Mouse (Mus musculus) lung, postnatal 0 days (tissue): ENCODE measurements around the gene Myo1c. TPM values are rescaled to one million over a fixed set of nuclear protein-coding genes. Genes with fewer than 3 reads are reported as not detected.

Experiments
- ATAC-seq: fragments of 200-750 bp; cut with Nextera tagmentation; 2 replicates; pipeline ENCODE4 v1.8.0; 2017; ENCODE audit warnings: moderate library complexity
- DNase-seq: peaks from one replicate; pipeline ENCODE4 v3.0.0-alpha.2; 2016; ENCODE audit warnings: low spot score
- H3K27ac ChIP-seq: fragments of 300-500 bp; sonication (generic); 2 replicates; pipeline ENCODE4 v1.5.1; 2014; ENCODE audit warnings: antibody characterized with exemption, mild to moderate bottlenecking, low read length, mixed read lengths
- H3K27me3 ChIP-seq: fragments of 300-500 bp; sonication (generic); replicated peaks from 2 replicates; pipeline ENCODE4 v1.6.1; 2014; ENCODE audit warnings: low read length, mixed read lengths; ENCODE audit not compliant: insufficient read depth
- H3K36me3 ChIP-seq: fragments of 300-500 bp; sonication (generic); 2 replicates; pipeline ENCODE4 v1.6.1; 2014; ENCODE audit warnings: low read length, mixed read lengths; ENCODE audit not compliant: insufficient read depth
- H3K4me1 ChIP-seq: fragments of 300-500 bp; sonication (generic); 2 replicates; pipeline ENCODE4 v1.6.1; 2014; ENCODE audit warnings: antibody characterized with exemption, low read depth, low read length, mixed read lengths; ENCODE audit not compliant: insufficient read depth
- H3K4me2 ChIP-seq: fragments of 300-500 bp; sonication (generic); replicated peaks from 2 replicates; pipeline ENCODE4 v1.6.1; 2014; ENCODE audit warnings: low read depth, mild to moderate bottlenecking, low read length, moderate library complexity, mixed read lengths
- H3K4me3 ChIP-seq: fragments of 300-500 bp; sonication (generic); 2 replicates; pipeline ENCODE4 v1.5.1; 2014; ENCODE audit warnings: low read depth, low read length
- H3K9ac ChIP-seq: fragments of 300-500 bp; sonication (generic); replicated peaks from 2 replicates; pipeline ENCODE4 v1.6.1; 2014; ENCODE audit warnings: low read depth, mild to moderate bottlenecking
- H3K9me3 ChIP-seq: fragments of 300-500 bp; sonication (generic); 2 replicates; pipeline ENCODE4 v1.6.1; 2016; ENCODE audit warnings: low read length, mixed read lengths
- CTCF ChIP-seq: IDR thresholded peaks from 2 replicates; pipeline ENCODE4 v1.5.1; 2016; ENCODE audit warnings: antibody characterized with exemption, mild to moderate bottlenecking
- EP300 ChIP-seq: IDR thresholded peaks from 2 replicates; pipeline ENCODE4 v1.6.1; 2016; ENCODE audit warnings: antibody characterized with exemption, mild to moderate bottlenecking, control low read depth
- WGBS: fragments of 180-500 bp; shearing (Covaris S2); extraction: QIAGEN DNeasy Blood & Tissue Kit; methylation state at CpG from one replicate; pipeline ENCODE4 v1.1.7; 2014; 5-methylcytosine and 5-hydroxymethylcytosine counted together
- polyA plus RNA-seq: library from polyadenylated mRNA; unstranded; fragments of >200 nt; fragmentation: Nextera tagmentation; extraction: Ambion mirVana; gene quantifications from 2 replicates; pipeline ENCODE4 v1.2.1, GENCODE M21; 2015

Gene Myo1c
- polyA plus RNA-seq, 1 experiment from 2014 or later, result 88.5 TPM

- 89% methylated on average over 21 of the region's 21 CpGs for WGBS
- H3K9ac ChIP-seq, result no peak overlapping the region
- peaks cover 47% of the 10 kb centered on the region for H3K36me3 ChIP-seq
- no peaks in the 10 kb centered on the region for H3K9me3 ChIP-seq
- H3K4me1 ChIP-seq, result peaks cover 6% of the 10 kb centered on the region
- DNase-seq (no peak), ATAC-seq (no peak)
- TF ChIP-seq EP300 (no peak), CTCF (no peak)
- no peak overlapping the region for H3K4me3 ChIP-seq
- no peak overlapping the region for H3K4me2 ChIP-seq
- H3K27ac ChIP-seq, result no peak overlapping the region
- no peaks in the 10 kb centered on the region for H3K27me3 ChIP-seq
These were observed 10.9 kb downstream of the Myo1c start for GRCm38 (mm10) chr11:75660941-75661800.

GRCm38 (mm10) chr11:75662131-75662530 lies 11.8 kb downstream of the Myo1c start:
- Histone ChIP-seq H3K4me2 (no peak overlapping the region), H3K4me3 (no peak overlapping the region), H3K27ac (no peak overlapping the region), H3K36me3 (peaks cover 55% of the 10 kb centered on the region), H3K4me1 (peaks cover 3% of the 10 kb centered on the region), H3K9me3 (no peaks in the 10 kb centered on the region), H3K27me3 (no peaks in the 10 kb centered on the region), H3K9ac (no peak overlapping the region)
- no peak for DNase-seq
- WGBS, result 87% methylated on average over 7 of the region's 7 CpGs
- ATAC-seq, result no peak
- no peak for TF ChIP-seq EP300
- TF ChIP-seq CTCF, result no peak

GRCm38 (mm10) chr11:75666296-75666695 lies 16.0 kb downstream of the Myo1c start:
- DNase-seq (no peak), ATAC-seq (no peak)
- WGBS, result 92% methylated on average over 6 of the region's 6 CpGs
- H3K27ac ChIP-seq, result no peak overlapping the region
- H3K4me2 ChIP-seq, result no peak overlapping the region
- no peak overlapping the region for H3K4me3 ChIP-seq
- no peak for TF ChIP-seq CTCF
- H3K4me1 ChIP-seq, result no peaks in the 10 kb centered on the region
- H3K27me3 ChIP-seq, result no peaks in the 10 kb centered on the region
- H3K9ac ChIP-seq, result no peak overlapping the region
- no peaks in the 10 kb centered on the region for H3K9me3 ChIP-seq
- H3K36me3 ChIP-seq, result peaks cover 74% of the 10 kb centered on the region

GRCm38 (mm10) chr11:75668621-75669020 lies 18.3 kb downstream of the Myo1c start:
- Histone ChIP-seq H3K9ac (no peak overlapping the region), H3K4me1 (no peaks in the 10 kb centered on the region), H3K4me3 (no peak overlapping the region), H3K9me3 (no peaks in the 10 kb centered on the region), H3K27me3 (no peaks in the 10 kb centered on the region), H3K4me2 (no peak overlapping the region), H3K36me3 (peaks cover 80% of the 10 kb centered on the region), H3K27ac (no peak overlapping the region)
- no peak for DNase-seq
- no peak for ATAC-seq
- TF ChIP-seq EP300 (no peak), CTCF (no peak)
- 84% methylated on average over 3 of the region's 3 CpGs for WGBS

- TF ChIP-seq EP300 (no peak), CTCF (no peak)
- Histone ChIP-seq H3K9me3 (no peaks in the 10 kb centered on the region), H3K4me3 (no peak overlapping the region), H3K4me1 (no peaks in the 10 kb centered on the region), H3K27me3 (no peaks in the 10 kb centered on the region), H3K9ac (no peak overlapping the region), H3K36me3 (peaks cover 81% of the 10 kb centered on the region), H3K27ac (no peak overlapping the region), H3K4me2 (no peak overlapping the region)
- ATAC-seq (no peak), DNase-seq (no peak)
- WGBS, result 83% methylated on average over 11 of the region's 11 CpGs
These were observed 19.0 kb downstream of the Myo1c start for GRCm38 (mm10) chr11:75669176-75669852.

GRCm38 (mm10) chr11:75669853-75670200 lies 19.5 kb downstream of the Myo1c start:
- Histone ChIP-seq H3K4me2 (no peak overlapping the region), H3K27ac (no peak overlapping the region), H3K9me3 (no peaks in the 10 kb centered on the region), H3K4me1 (no peaks in the 10 kb centered on the region), H3K36me3 (peaks cover 81% of the 10 kb centered on the region), H3K4me3 (no peak overlapping the region), H3K27me3 (no peaks in the 10 kb centered on the region), H3K9ac (no peak overlapping the region)
- TF ChIP-seq CTCF (no peak), EP300 (no peak)
- WGBS, result 83% methylated on average over 12 of the region's 12 CpGs
- no peak for DNase-seq
- no peak for ATAC-seq
